Mouse (Mus musculus) brain, embryonic 14.5 days (tissue): Measurements from ENCODE around the gene Thsd4. TPM values are rescaled to one million over a fixed set of nuclear protein-coding genes. Genes with fewer than 3 reads are reported as not detected.
"Not testable (repeated sequence)": the region's sequence is repeated elsewhere in the genome, so short reads cannot be mapped to it uniquely, and the experiment has no call there.

Source experiments
- DNase-seq: peaks from one replicate; pipeline ENCODE4 v3.0.0-alpha.2; 2011; ENCODE audit warnings: low read depth
- CTCF ChIP-seq: fragments of 200-500 bp; IDR thresholded peaks from 2 replicates; pipeline ENCODE4 v1.5.1; 2012; ENCODE audit warnings: inconsistent platforms, mild to moderate bottlenecking, moderate library complexity, borderline replicate concordance; ENCODE audit not compliant: insufficient read depth, insufficient read length; ENCODE audit errors: extremely low read depth
- POLR2A ChIP-seq: fragments of 200-500 bp; IDR thresholded peaks from 2 replicates; pipeline ENCODE4 v1.6.1; 2012; ENCODE audit warnings: mild to moderate bottlenecking, inconsistent platforms, borderline replicate concordance; ENCODE audit not compliant: poor library complexity, insufficient read depth, insufficient read length, severe bottlenecking; ENCODE audit errors: extremely low read depth
- polyA plus RNA-seq: library from polyadenylated mRNA; depleted of rRNA; stranded (reverse); fragments of >200 nt; gene quantifications from 2 replicates; pipeline ENCODE4 v1.2.3, GENCODE M21; 2012; rRNA removed

The Thsd4 gene
- polyA plus RNA-seq, 1 experiment: 7.9 TPM

DNA sequence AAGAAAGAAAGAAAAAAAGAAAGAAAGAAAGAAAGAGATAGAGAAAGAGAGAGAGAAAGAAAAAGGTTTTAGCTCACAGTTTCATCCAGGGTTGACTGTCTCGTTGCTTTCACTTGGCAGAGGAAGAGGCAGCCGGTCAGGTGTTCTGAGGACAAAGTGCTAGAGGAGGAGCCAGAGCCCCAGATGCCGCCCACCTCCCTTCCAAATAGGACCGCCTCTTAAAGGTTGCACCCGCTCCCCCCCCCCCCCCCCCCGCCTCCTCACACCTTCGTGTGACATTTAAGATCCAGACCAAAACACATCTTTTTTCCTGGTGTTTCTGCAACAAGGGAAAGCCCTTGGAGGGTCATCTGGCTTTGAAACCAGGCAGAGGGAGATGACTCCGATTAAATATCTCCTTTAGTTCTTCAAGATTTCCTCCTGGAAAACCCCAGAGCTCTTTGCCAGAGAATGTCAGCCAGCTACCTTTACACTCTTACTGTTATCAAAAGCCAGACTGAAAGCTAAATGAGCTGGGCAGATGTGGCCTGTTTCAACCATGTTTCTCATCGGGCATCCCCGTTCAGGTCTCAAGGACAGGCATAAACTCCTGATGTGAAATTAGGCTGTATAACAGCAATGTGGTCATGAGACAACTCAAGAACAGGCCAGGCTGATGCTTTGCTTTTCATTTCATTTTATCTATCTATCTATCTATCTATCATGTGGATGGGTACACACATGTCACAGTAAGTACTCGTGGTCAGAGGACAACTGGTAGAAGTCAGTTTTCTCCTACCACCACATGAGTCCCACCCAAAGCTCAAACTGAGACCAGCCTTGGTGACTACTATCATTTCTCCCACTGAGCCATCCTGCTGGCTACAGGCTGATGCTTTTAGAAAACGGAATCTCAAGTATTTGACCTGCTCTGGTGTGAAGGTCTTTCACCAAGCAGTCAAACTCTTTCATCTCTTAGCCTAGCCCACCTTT lies 580.6 kb downstream of the Thsd4 start:
- no peak for DNase-seq
- TF ChIP-seq CTCF (no peak), POLR2A (no peak)

DNA sequence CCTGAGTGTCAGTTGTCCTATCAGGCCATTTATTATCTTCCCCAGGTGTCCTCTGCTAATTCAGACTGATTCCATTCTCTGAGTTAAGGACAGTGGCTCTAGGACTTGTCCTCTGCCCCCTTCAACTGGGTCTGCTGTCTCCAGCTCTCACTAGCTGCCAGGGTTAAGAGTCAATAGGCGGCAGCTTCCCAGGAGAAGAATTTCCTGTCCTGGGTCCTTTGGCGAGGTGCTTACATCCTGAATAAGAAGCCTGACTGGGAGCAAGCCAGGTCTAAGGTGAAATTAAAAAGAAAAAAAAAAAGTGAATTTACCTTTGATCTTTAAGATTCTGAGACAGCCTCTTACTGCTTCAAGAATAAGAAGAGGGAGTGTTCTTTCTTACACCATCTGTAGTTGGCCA lies 582.2 kb downstream of the Thsd4 start:
- no peak for DNase-seq
- TF ChIP-seq POLR2A (no peak), CTCF (no peak)

GRCm38 (mm10) chr9:59938529-59938928 lies 583.3 kb downstream of the Thsd4 start:
- DNase-seq: no peak

GRCm38 (mm10) chr9:59935866-59936265 lies 586.0 kb downstream of the Thsd4 start:
- not testable (repeated sequence) for DNase-seq

More at GRCm38 (mm10) chr9:59938529-59938928, 583.3 kb downstream of the Thsd4 start:
- TF ChIP-seq POLR2A: no peak
- no peak for TF ChIP-seq CTCF

- TF ChIP-seq CTCF (no peak), POLR2A (no peak)
- no peak for DNase-seq
Measured at GRCm38 (mm10) chr9:59930248-59930647, 591.6 kb downstream of the Thsd4 start.

Other genes starting within 250 kb of the Thsd4 start
- gene Lrrc49, start 166.1 kb upstream of the Thsd4 start, polyA plus RNA-seq: 63.1 and 72.4 TPM in 2 replicates
- gene Larp6, start 190.9 kb upstream of the Thsd4 start, polyA plus RNA-seq: 9.8 and 14.2 TPM in 2 replicates